Comparison of ENCODE assay signal across 17 mouse cellular contexts in the genomic region with DNA sequence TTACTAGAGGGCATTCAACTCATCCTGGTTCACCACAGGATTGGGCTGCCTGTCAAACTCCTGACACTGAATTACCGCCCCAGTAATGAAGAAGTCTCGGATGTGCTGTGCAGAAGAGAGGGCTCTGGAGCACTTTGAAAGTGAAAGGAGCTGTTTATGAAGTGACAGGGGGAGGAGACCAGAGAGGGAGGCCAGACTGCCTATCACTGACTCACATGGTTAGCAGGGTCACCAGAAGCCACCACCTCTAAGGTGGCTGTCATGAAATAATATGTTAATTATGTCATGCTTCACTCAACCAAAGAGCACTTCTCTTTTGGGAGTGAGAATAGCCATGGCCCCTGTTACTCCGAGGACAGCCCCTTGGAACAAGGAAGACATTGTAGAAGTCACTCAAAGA.
DNase-seq lines count a peak whose midpoint lies in the region; ATAC-seq and TF ChIP-seq lines count a peak whose summit lies in the region.
"Had no signal": no experiment of that assay in that cellular context is flagged by ENCODE, and none has a peak within 500 bp of the region (broad histone marks: within the 10 kb centered on the region; RNA-seq: fewer than 3 reads in every experiment).

No protein-coding gene starts in this region.

- no peak for TF ChIP-seq EP300 in lung, postnatal 0 days (IDR thresholded peaks at IDR 0.05)

- no peak overlapping the region for H3K4me3 ChIP-seq in forebrain, embryonic 10.5 days
- H3K4me3 ChIP-seq in forebrain, embryonic 13.5 days: no peak overlapping the region
- no peak overlapping the region for H3K4me3 ChIP-seq in lung, postnatal 0 days (ENCODE audit: low read depth, low read length)
- no peak overlapping the region for H3K4me3 ChIP-seq in stomach, embryonic 15.5 days (replicated peaks)
- H3K4me3 ChIP-seq: hindbrain, embryonic 15.5 days; liver, embryonic 15.5 days had no signal

- H3K27ac ChIP-seq in forebrain, embryonic 10.5 days: peak overlapping the region; percentile 71; the same call in 1 of the 2 replicates
- H3K27ac ChIP-seq in forebrain, embryonic 13.5 days: no peak overlapping the region
- H3K27ac ChIP-seq in lung, postnatal 0 days (ENCODE audit: low read length): peak overlapping the region; percentile 26; the same call in 1 of the 2 replicates
- peak overlapping the region; percentile 88 for H3K27ac ChIP-seq in stomach, embryonic 15.5 days
- H3K27ac ChIP-seq: hindbrain, embryonic 15.5 days; liver, embryonic 15.5 days had no signal

- intact Hi-C loops in heart, postnatal 10 days (cut with DNase I): no loop called here

- H3K4me2 ChIP-seq in forebrain, embryonic 13.5 days: no peak overlapping the region
- H3K4me2 ChIP-seq in lung, postnatal 0 days (replicated peaks; ENCODE audit: low read depth, low read length): no peak overlapping the region
- H3K4me2 ChIP-seq in stomach, embryonic 15.5 days: no peak overlapping the region
- H3K4me2 ChIP-seq: heart, embryonic 11.5 days; hindbrain, embryonic 15.5 days; liver, embryonic 15.5 days had no signal

- DNase-seq in forebrain, embryonic 10.5 days (ENCODE audit: extremely low spot score, low spot score): no peak
- DNase-seq in lung, postnatal 0 days (ENCODE audit: low spot score): peak; percentile 15
- DNase-seq in lung, postnatal 25 days (ENCODE audit: low spot score): no peak
- no peak for DNase-seq in heart, postnatal 10 days
- no peak for DNase-seq in urinary bladder, adult 18-20 months (ENCODE audit: low spot score in 2 of 2)
- DNase-seq: adrenal gland, adult 2 months; cerebellum, postnatal 25 days; kidney, postnatal 10 days; layer of hippocampus, adult 9-11 months; spleen, adult 18-20 months had no signal

- H3K36me3 ChIP-seq in forebrain, embryonic 10.5 days (replicated peaks): no peaks in the 10 kb centered on the region; the same call in 1 of the 2 replicates
- H3K36me3 ChIP-seq in forebrain, embryonic 13.5 days (ENCODE audit: poor library complexity, severe bottlenecking): no peaks in the 10 kb centered on the region
- H3K36me3 ChIP-seq in lung, postnatal 0 days (ENCODE audit: insufficient read depth, low read length): no peaks in the 10 kb centered on the region
- no peaks in the 10 kb centered on the region for H3K36me3 ChIP-seq in stomach, embryonic 15.5 days
- H3K36me3 ChIP-seq: hindbrain, embryonic 15.5 days; liver, embryonic 15.5 days had no signal

- H3K9me3 ChIP-seq in forebrain, embryonic 10.5 days: no peaks in the 10 kb centered on the region
- no peaks in the 10 kb centered on the region for H3K9me3 ChIP-seq in forebrain, embryonic 13.5 days (replicated peaks)
- no peaks in the 10 kb centered on the region for H3K9me3 ChIP-seq in lung, postnatal 0 days (ENCODE audit: low read length)
- H3K9me3 ChIP-seq in stomach, embryonic 15.5 days: no peaks in the 10 kb centered on the region
- H3K9me3 ChIP-seq: hindbrain, embryonic 15.5 days; liver, embryonic 15.5 days had no signal

- peaks cover 27% of the 10 kb centered on the region for H3K4me1 ChIP-seq in forebrain, embryonic 10.5 days
- peaks cover 8% of the 10 kb centered on the region for H3K4me1 ChIP-seq in forebrain, embryonic 13.5 days
- H3K4me1 ChIP-seq in lung, postnatal 0 days (ENCODE audit: insufficient read depth, low read depth, low read length): no peaks in the 10 kb centered on the region
- peaks cover 7% of the 10 kb centered on the region; the same call in 1 of the 2 replicates for H3K4me1 ChIP-seq in stomach, embryonic 15.5 days
- H3K4me1 ChIP-seq: hindbrain, embryonic 15.5 days; liver, embryonic 15.5 days had no signal

- no peaks in the 10 kb centered on the region for H3K27me3 ChIP-seq in forebrain, embryonic 10.5 days (ENCODE audit: poor library complexity, severe bottlenecking)
- H3K27me3 ChIP-seq in forebrain, embryonic 13.5 days: no peaks in the 10 kb centered on the region
- H3K27me3 ChIP-seq in lung, postnatal 0 days (replicated peaks; ENCODE audit: insufficient read depth, low read length): no peaks in the 10 kb centered on the region
- H3K27me3 ChIP-seq in stomach, embryonic 15.5 days (replicated peaks): no peaks in the 10 kb centered on the region
- H3K27me3 ChIP-seq: hindbrain, embryonic 15.5 days; liver, embryonic 15.5 days had no signal

- no peak overlapping the region for H3K9ac ChIP-seq in forebrain, embryonic 13.5 days
- no peak overlapping the region for H3K9ac ChIP-seq in lung, postnatal 0 days (replicated peaks; ENCODE audit: low read depth)
- H3K9ac ChIP-seq in stomach, embryonic 15.5 days: no peak overlapping the region
- H3K9ac ChIP-seq: hindbrain, embryonic 15.5 days; liver, embryonic 15.5 days had no signal

- no peak for ATAC-seq in forebrain, embryonic 13.5 days
- peak; percentile 18; the same call in 1 of the 2 replicates for ATAC-seq in lung, postnatal 0 days
- ATAC-seq in granulocyte monocyte progenitor cell, adult 5-6 weeks (replicated peaks; ENCODE audit: poor library complexity, severe bottlenecking): peak; percentile 62
- no peak for ATAC-seq in stomach, embryonic 15.5 days (ENCODE audit: insufficient read depth, low FRiP score, low read depth)
- ATAC-seq: CD4-positive, CD25-positive, alpha-beta regulatory T cell, adult 4 months had no signal

- TF ChIP-seq CTCF in lung, postnatal 0 days (IDR thresholded peaks at IDR 0.05): no peak

- WGBS in forebrain, embryonic 10.5 days: 48% methylated on average over 3 of the region's 3 CpGs
- 33% methylated on average over 3 of the region's 3 CpGs for WGBS in forebrain, embryonic 13.5 days
- 51% methylated on average over 3 of the region's 3 CpGs for WGBS in lung, postnatal 0 days
- 76% methylated on average over 3 of the region's 3 CpGs for WGBS in stomach, embryonic 15.5 days

Comparison
In these comparisons a context has a peak if more than half of its experiments do, and no peak if none do; other contexts are left out.
1. ATAC-seq: peak in lung, postnatal 0 days (single experiment) and granulocyte monocyte progenitor cell, adult 5-6 weeks (single experiment); none in forebrain, embryonic 13.5 days (single experiment) and stomach, embryonic 15.5 days (single experiment).